In genomic region chr16:77034329-77034728, GRCm38 (mm10) we compare ENCODE assay signal across 15 mouse cellular contexts.
"Had no signal": no experiment of that assay in that cellular context is flagged by ENCODE, and none has a peak within 500 bp of the region (broad histone marks: within the 10 kb centered on the region; RNA-seq: fewer than 3 reads in every experiment).

No protein-coding gene starts in this region.

- H3K9ac ChIP-seq: intestine, embryonic 15.5 days; liver, embryonic 15.5 days; neural tube, embryonic 13.5 days had no signal

- H3K4me2 ChIP-seq: intestine, embryonic 15.5 days; liver, embryonic 11.5 days; liver, embryonic 15.5 days; neural tube, embryonic 13.5 days had no signal

- ATAC-seq: intestine, embryonic 15.5 days had no signal

- H3K27ac ChIP-seq: intestine, embryonic 15.5 days; liver, embryonic 15.5 days; midbrain, embryonic 10.5 days; neural tube, embryonic 13.5 days had no signal

- DNase-seq: kidney, adult 18-20 months; kidney, postnatal 10 days; kidney, postnatal 4 days; lung, adult 2 months; lung, postnatal 10 days; lung, postnatal 4 days; midbrain, embryonic 14.5 days; retina, postnatal 1 day; right cerebral cortex, postnatal 14 days; thymus, postnatal 25 days had no signal

- H3K36me3 ChIP-seq: intestine, embryonic 15.5 days had no signal

- H3K4me3 ChIP-seq: intestine, embryonic 15.5 days; liver, embryonic 15.5 days; midbrain, embryonic 10.5 days; neural tube, embryonic 13.5 days had no signal

- H3K27me3 ChIP-seq: intestine, embryonic 15.5 days; liver, embryonic 15.5 days; neural tube, embryonic 13.5 days had no signal

- H3K9me3 ChIP-seq: intestine, embryonic 15.5 days; liver, embryonic 15.5 days; midbrain, embryonic 10.5 days; neural tube, embryonic 13.5 days had no signal
